ENCODE assay signal across 8 mouse cellular contexts in genomic region chr16:35056306-35056705, GRCm38 (mm10). TPM values are rescaled to one million over a fixed set of nuclear protein-coding genes. Genes with fewer than 3 reads are reported as not detected.
A peak's percentile ranks its signal among the peaks of the same experiment; 100 is the strongest.
DNase-seq lines count a peak whose midpoint lies in the region; ATAC-seq and TF ChIP-seq lines count a peak whose summit lies in the region.

No protein-coding gene starts in this region.

- no peaks in the 10 kb centered on the region for H3K36me3 ChIP-seq in forebrain, embryonic 15.5 days
- peaks cover 9% of the 10 kb centered on the region; the same call in 1 of the 2 replicates for H3K36me3 ChIP-seq in liver, embryonic 13.5 days
- H3K36me3 ChIP-seq in neural tube, embryonic 15.5 days = no peaks in the 10 kb centered on the region

- H3K9me3 ChIP-seq in forebrain, embryonic 15.5 days = no peaks in the 10 kb centered on the region
- no peaks in the 10 kb centered on the region for H3K9me3 ChIP-seq in liver, embryonic 13.5 days (replicated peaks)
- no peaks in the 10 kb centered on the region for H3K9me3 ChIP-seq in neural tube, embryonic 15.5 days (replicated peaks)

- intact Hi-C loops in gastrocnemius, adult 2 months (cut with DNase I) = loop anchor here (2.0 to 5.0 kb wide), 2 partner anchors 101 to 214 kb away; no protein-coding TSS in a partner anchor
- intact Hi-C loops in gastrocnemius, postnatal 14 days (cut with DNase I; ENCODE audit: low total_unique reads) = loop anchor here (10.0 kb wide), 1 partner anchor 218 kb away; no protein-coding TSS in a partner anchor

- TF ChIP-seq CTCF in gastrocnemius, adult 2 months (IDR thresholded peaks at IDR 0.05) = peak; percentile 68

- H3K27me3 ChIP-seq in forebrain, embryonic 15.5 days = no peaks in the 10 kb centered on the region
- no peaks in the 10 kb centered on the region for H3K27me3 ChIP-seq in liver, embryonic 13.5 days
- H3K27me3 ChIP-seq in neural tube, embryonic 15.5 days (replicated peaks) = no peaks in the 10 kb centered on the region

- ATAC-seq in forebrain, embryonic 15.5 days (replicated peaks) = peak; percentile 60; the same call in 1 of the 2 replicates
- ATAC-seq in liver, embryonic 13.5 days (ENCODE audit: low read depth) = peak; percentile 11; the same call in 1 of the 2 replicates
- ATAC-seq in neural tube, embryonic 15.5 days (ENCODE audit: low FRiP score) = peak; percentile 66; the same call in 1 of the 2 replicates
- ATAC-seq in inflammation-experienced regulatory T-cells, adult 6 months = no peak

- H3K4me2 ChIP-seq in forebrain, embryonic 15.5 days (replicated peaks) = no peak overlapping the region
- H3K4me2 ChIP-seq in liver, embryonic 13.5 days = no peak overlapping the region
- H3K4me2 ChIP-seq in neural tube, embryonic 15.5 days = no peak overlapping the region

- H3K4me3 ChIP-seq in gastrocnemius, adult 2 months = no peak overlapping the region
- no peak overlapping the region for H3K4me3 ChIP-seq in forebrain, embryonic 15.5 days
- H3K4me3 ChIP-seq in liver, embryonic 13.5 days (replicated peaks) = no peak overlapping the region
- H3K4me3 ChIP-seq in neural tube, embryonic 15.5 days (replicated peaks) = no peak overlapping the region

- H3K27ac ChIP-seq in gastrocnemius, adult 2 months = peak overlapping the region; percentile 74
- no peak overlapping the region for H3K27ac ChIP-seq in forebrain, embryonic 15.5 days (replicated peaks)
- H3K27ac ChIP-seq in liver, embryonic 13.5 days = peak overlapping the region; percentile 29; the same call in 1 of the 2 replicates
- H3K27ac ChIP-seq in neural tube, embryonic 15.5 days (replicated peaks) = no peak overlapping the region

- 18% methylated on average over 5 of the region's 5 CpGs for WGBS in forebrain, embryonic 15.5 days
- 27% methylated on average over 5 of the region's 5 CpGs for WGBS in liver, embryonic 13.5 days (ENCODE audit: insufficient replicate concordance)
- 22% methylated on average over 5 of the region's 5 CpGs for WGBS in neural tube, embryonic 15.5 days

- DNase-seq in gastrocnemius, adult 2 months = no peak
- no peak for DNase-seq in gastrocnemius, postnatal 14 days
- DNase-seq in thymus, postnatal 14 days = peak; percentile 22
- no peak for DNase-seq in thymus, postnatal 4 days
- peak; percentile 18 for DNase-seq in liver, embryonic 13.5 days

- no peak overlapping the region for H3K9ac ChIP-seq in forebrain, embryonic 15.5 days (replicated peaks)
- no peak overlapping the region for H3K9ac ChIP-seq in liver, embryonic 13.5 days
- no peak overlapping the region for H3K9ac ChIP-seq in neural tube, embryonic 15.5 days (replicated peaks)

- no peaks in the 10 kb centered on the region for H3K4me1 ChIP-seq in forebrain, embryonic 15.5 days
- H3K4me1 ChIP-seq in liver, embryonic 13.5 days (replicated peaks) = peaks cover 43% of the 10 kb centered on the region
- H3K4me1 ChIP-seq in neural tube, embryonic 15.5 days = no peaks in the 10 kb centered on the region

RNA-seq across cellular contexts. Expression of gene Hacd2, which starts 34.1 kb away (rescaled TPM):
- total RNA-seq in gastrocnemius, adult 2 months (2021) = 1 to 10 TPM; 1.8 TPM
- 1 to 10 TPM; 2.3 to 3.5 TPM for total RNA-seq in gastrocnemius, postnatal 14 days (2021)
- 39.6 and 41.6 TPM in 2 replicates for polyA plus RNA-seq in forebrain, embryonic 15.5 days (2015; fragmentation: Nextera tagmentation; extraction: Ambion mirVana)
- polyA plus RNA-seq in liver, embryonic 13.5 days (2015; fragmentation: Nextera tagmentation; extraction: Ambion mirVana) = 82.4 and 84.9 TPM in 2 replicates
- polyA plus RNA-seq in neural tube, embryonic 15.5 days (2015; fragmentation: Nextera tagmentation; extraction: Ambion mirVana) = 49.1 and 55.2 TPM in 2 replicates
- 10 to 100 TPM; 11.8 to 13.9 (median 12.2) TPM for polyA plus RNA-seq in inflammation-experienced regulatory T-cells, adult 6 months (2017; shearing (Covaris generic))

Comparison
In these comparisons a context has a peak if more than half of its experiments do, and no peak if none do; other contexts are left out.
1. DNase-seq: peak in thymus, postnatal 14 days (single experiment) and liver, embryonic 13.5 days (single experiment); none in gastrocnemius, adult 2 months (single experiment), gastrocnemius, postnatal 14 days (single experiment) and thymus, postnatal 4 days (single experiment).
2. H3K27ac ChIP-seq: peak in gastrocnemius, adult 2 months (single experiment) and liver, embryonic 13.5 days (single experiment); none in forebrain, embryonic 15.5 days (single experiment) and neural tube, embryonic 15.5 days (single experiment).